Mouse (Mus musculus) olfactory bulb, adult 2 months (tissue): ENCODE results near the gene Tex48.

Experiments
- CTCF ChIP-seq: fragments of 200-500 bp; IDR thresholded peaks from 2 replicates; pipeline ENCODE4 v1.5.1; 2012; ENCODE audit warnings: low read depth, mild to moderate bottlenecking, low read length, moderate library complexity; ENCODE audit not compliant: insufficient read depth
- POLR2A ChIP-seq: fragments of 200-500 bp; IDR thresholded peaks from 2 replicates; pipeline ENCODE4 v1.6.1; 2012; ENCODE audit warnings: mild to moderate bottlenecking, low read depth, low read length, moderate library complexity; ENCODE audit not compliant: insufficient read depth

DNA sequence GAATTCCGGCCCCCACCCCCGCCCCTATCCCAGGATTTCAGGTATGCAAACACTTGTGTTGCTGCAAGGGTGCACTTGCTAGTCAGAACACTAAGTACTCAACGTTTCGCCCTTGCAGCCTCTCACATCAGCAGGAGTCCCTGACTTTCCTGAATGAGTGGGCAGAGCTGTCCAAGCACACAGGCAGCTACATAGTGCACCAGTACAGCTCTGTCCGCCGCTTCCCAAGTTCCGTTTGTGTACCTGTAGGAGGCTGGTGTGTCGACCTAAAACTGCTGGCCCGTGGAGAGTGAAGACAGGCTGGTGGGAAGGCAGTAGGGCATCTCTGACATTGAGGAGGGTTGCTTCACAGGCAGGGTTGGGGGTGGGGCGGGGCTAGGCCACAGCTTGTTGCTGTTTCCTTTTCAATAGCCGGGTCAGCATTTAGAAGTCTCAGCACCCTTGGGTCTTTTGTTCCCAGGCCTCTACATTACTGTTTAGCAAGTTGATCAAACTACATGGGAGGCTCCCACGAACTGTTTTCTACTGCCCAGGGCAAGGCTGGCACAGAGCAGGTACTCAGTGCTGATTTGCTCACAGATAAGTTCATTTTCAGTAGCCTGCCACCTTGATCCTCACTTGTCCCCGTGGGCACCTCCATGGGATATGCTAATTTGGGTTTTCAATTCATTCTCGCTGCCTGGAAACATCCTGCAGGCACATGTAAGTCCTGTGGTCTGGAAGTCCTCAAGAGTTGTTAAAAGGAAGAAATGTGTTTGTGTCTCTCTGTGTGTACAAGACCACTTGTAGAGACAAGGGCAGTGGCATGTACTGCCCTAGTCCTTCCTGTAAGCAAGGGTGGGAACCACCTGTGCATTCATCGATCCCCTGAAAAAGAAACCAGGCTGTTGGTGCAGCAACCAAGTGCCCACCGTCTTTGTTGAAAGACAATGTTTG is 64.8 kb downstream of the Tex48 start:
- no peak for TF ChIP-seq CTCF
- TF ChIP-seq POLR2A: no peak
